Mouse (Mus musculus): ENCODE data around the gene Htra3.

GRCm38 (mm10) chr5:35609381-35609780 is 70.2 kb downstream of the Htra3 start:
- TF ChIP-seq RAD21 (IDR thresholded peaks at IDR 0.05; ENCODE audit: low read depth, low read length): no peak
- no peak for TF ChIP-seq RCOR1 (IDR thresholded peaks at IDR 0.05; ENCODE audit: low read depth, low read length)
- TF ChIP-seq MAX (IDR thresholded peaks at IDR 0.05; ENCODE audit: low read length): no peak
- TF ChIP-seq E2F4 (IDR thresholded peaks at IDR 0.05; ENCODE audit: borderline replicate concordance, low read depth, low read length): no peak
- TF ChIP-seq EP300 (IDR thresholded peaks at IDR 0.05; ENCODE audit: low read depth in 1 of 2, low read length in 2 of 2): no peak
- no peak for TF ChIP-seq MAZ (IDR thresholded peaks at IDR 0.05; ENCODE audit: low read depth, low read length)
- TF ChIP-seq CTCF (IDR thresholded peaks at IDR 0.05 in 2 of 3, conservative IDR thresholded peaks at IDR 0.05 in 1 of 3; ENCODE audit: control insufficient read depth in 1 of 3, insufficient read depth in 1 of 3, low read depth in 2 of 3, low read length in 3 of 3, poor library complexity in 1 of 3, severe bottlenecking in 1 of 3): no peak
- TF ChIP-seq TCF12 (IDR thresholded peaks at IDR 0.05; ENCODE audit: low read depth, low read length): no peak
- TF ChIP-seq HCFC1 (IDR thresholded peaks at IDR 0.05; ENCODE audit: low read depth, low read length): no peak
- TF ChIP-seq ZNF384 (IDR thresholded peaks at IDR 0.05; ENCODE audit: low read depth, low read length): no peak
- no peak for TF ChIP-seq TAL1 (IDR thresholded peaks at IDR 0.05; ENCODE audit: low read length)
- no peak for TF ChIP-seq TBP (IDR thresholded peaks at IDR 0.05; ENCODE audit: low read depth, low read length)
- no peak for TF ChIP-seq GABPA (IDR thresholded peaks at IDR 0.05; ENCODE audit: low read depth, low read length)
- TF ChIP-seq MEF2A (IDR thresholded peaks at IDR 0.05; ENCODE audit: extremely low read depth, insufficient replicate concordance, low read depth, low read length, poor library complexity, severe bottlenecking): no peak

Data from MEL (cell line).